Mouse (Mus musculus) lung, adult 2 months (tissue): ENCODE measurements around the gene Tnfsf10.

Experiments
- CTCF ChIP-seq: fragments of 200-500 bp; IDR thresholded peaks from 2 replicates; pipeline ENCODE4 v1.5.1; 2011; ENCODE audit warnings: mild to moderate bottlenecking, low read length, control low read depth; ENCODE audit not compliant: insufficient read depth
- POLR2A ChIP-seq: fragments of 200-500 bp; IDR thresholded peaks from 2 replicates; pipeline ENCODE4 v1.6.1; 2011; ENCODE audit warnings: low read depth, mild to moderate bottlenecking, control low read depth, low read length, borderline replicate concordance; ENCODE audit errors: extremely low read depth

DNA sequence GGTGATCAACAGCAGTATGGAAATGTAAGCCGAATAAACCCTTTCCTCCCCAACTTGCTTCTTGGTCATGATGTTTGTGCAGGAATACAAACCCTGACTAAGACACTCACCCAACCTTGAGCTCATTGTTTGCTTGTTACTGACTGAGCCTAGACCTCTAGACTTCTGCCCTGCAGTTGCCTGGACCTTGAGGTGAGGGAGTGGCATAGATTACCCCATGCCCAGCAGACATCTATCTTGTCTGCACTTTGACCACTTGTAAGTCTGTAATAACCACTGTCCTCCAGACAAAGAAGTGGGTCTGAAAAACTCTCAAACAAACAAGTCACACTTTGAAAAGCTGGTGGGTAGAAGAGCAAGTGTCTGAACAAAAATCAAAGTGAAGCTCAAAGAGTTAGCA is 2.8 kb downstream of the Tnfsf10 start:
- TF ChIP-seq CTCF (no peak), POLR2A (no peak)
